Mouse (Mus musculus): ENCODE measurements around the gene Itga3. TPM values are rescaled to one million over a fixed set of nuclear protein-coding genes. Genes with fewer than 3 reads are reported as not detected.
A peak's percentile ranks its signal among the peaks of the same experiment; 100 is the strongest.

The Itga3 gene
- polyA plus RNA-seq, 1 experiment from 2014 or later: 355 TPM

DNA sequence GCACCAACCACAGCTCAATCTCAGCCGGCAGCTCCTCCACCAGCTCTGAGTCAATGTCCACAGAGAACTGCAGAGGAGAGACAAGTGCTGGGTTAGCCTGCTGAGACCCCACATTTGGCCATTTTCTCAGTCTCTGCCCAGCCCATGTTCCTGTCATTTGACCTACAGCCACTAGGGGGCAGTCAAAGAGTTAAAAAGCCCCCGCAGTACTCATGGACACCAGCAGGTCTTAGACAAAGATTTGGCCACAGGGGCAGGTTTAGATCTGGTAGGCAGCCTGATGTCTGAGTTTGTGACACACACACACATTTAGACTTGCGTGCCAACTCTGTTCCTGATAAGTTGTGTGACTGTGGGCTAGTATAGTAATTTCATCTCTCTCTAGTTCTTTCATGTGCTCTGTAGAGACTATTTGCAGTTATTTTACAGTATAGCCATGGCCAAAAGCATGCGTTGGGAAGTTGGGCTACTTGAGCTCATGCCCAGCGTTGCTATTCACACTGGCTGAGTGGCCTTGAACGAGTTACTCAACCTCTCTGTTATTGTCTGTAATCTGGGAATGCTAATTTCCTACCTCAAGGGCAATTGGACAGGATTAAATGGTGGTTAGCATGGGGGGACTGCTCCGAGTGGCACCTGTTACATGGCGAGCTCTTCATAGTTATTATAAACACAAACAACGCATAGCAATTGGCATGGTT lies 29.5 kb downstream of the Itga3 start:
- no peak for TF ChIP-seq CTCF (IDR thresholded peaks at IDR 0.05)
- no peak for ATAC-seq
- POLR2A ChIA-PET: interaction anchor here (1.0 kb wide), 1 partner anchor 25 kb away, joined by 3 read pairs; no protein-coding TSS in a partner anchor
- DNase-seq (ENCODE audit: low read depth, low spot score): no peak
- in situ Hi-C loops (cut with MboI; ENCODE audit: low pct_unique_long_range_greater_than_20kb): loop anchor here (10.0 kb wide), 1 partner anchor 208 kb away; no protein-coding TSS in a partner anchor
- CTCF ChIA-PET: interaction anchor here (1.0 to 2.7 kb wide), 8 partner anchors 12 to 61 kb away, joined by 3 to 18 read pairs (median 4); no protein-coding TSS in a partner anchor
- H3K27me3 ChIP-seq: no peaks in the 10 kb centered on the region

DNA sequence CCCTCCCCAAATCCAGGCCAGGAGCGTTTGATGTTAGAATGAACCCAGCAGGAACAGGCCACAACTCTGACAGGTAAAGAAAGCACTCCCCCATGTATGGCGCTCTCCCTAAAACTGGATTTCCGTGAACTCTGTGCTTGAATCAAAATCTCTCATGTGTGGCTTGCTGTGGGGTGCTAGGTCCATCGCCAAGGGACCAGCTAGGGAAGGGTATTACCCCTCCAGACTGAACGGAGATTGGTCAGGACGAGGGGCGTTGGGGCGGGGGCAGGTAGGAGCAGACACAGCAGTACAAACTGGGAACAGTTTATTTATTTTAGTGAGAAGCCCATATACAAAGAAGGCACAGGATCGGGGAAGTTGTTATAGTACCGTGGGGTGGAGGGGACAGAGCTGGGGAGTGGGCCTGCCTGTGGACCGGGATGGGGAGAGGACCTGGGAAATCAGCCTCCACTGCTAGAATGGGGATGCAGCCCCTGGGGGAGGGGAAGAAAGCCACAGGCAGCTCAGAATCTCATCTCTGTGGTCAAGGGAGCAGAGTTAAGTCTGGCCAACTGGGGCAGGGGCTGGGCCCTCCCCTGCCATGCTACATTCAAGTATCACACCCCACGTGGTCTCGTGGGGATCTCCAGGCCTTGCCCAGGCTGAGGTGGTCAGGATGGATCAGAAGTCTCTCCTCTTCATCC lies 32.3 kb downstream of the Itga3 start:
- TF ChIP-seq CTCF (IDR thresholded peaks at IDR 0.05): no peak
- no peaks in the 10 kb centered on the region for H3K27me3 ChIP-seq
- ChIA-PET CTCF (interaction anchor here (1.1 kb wide), 1 partner anchor 60 kb away, joined by 3 read pairs; no protein-coding TSS in a partner anchor), POLR2A (interaction anchor here (1.2 kb wide), 1 partner anchor 22 kb away, joined by 3 read pairs; no protein-coding TSS in a partner anchor)
- in situ Hi-C loops (cut with MboI; ENCODE audit: low pct_unique_long_range_greater_than_20kb): loop anchor here (5.0 to 10.0 kb wide), 3 partner anchors 63 to 210 kb away; partner anchors contain the start of gene Sgca
- no peak for ATAC-seq
- DNase-seq (ENCODE audit: low read depth, low spot score): no peak

DNA sequence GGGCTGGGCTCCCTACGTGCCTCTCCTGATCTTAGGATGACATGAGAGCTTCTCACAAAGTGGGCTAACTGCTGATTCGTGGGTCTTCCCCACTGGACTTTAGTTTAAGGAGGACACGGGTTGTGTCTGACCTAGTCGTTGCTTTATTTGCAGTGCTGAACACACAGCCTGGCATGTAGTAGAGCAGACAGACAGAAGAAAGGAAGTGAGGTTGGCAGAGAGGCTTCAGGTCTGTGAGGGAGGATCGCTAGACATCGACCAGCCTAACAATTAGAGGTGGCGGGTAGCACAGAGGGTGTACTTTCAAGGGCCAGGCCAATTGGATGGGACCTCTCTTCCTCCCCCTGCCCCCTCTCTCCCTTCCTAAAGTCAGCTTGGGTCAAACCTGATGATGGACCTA lies 33.0 kb downstream of the Itga3 start:
- ATAC-seq (no peak), DNase-seq (ENCODE audit: low read depth, low spot score) (no peak)
- in situ Hi-C loops (cut with MboI; ENCODE audit: low pct_unique_long_range_greater_than_20kb): loop anchor here (5.0 to 10.0 kb wide), 3 partner anchors 64 to 211 kb away; partner anchors contain the start of gene Sgca
- CTCF ChIA-PET: interaction anchor here (2.9 kb wide), 1 partner anchor 27 kb away, joined by 16 read pairs; no protein-coding TSS in a partner anchor
- no peak for TF ChIP-seq CTCF (IDR thresholded peaks at IDR 0.05)
- no peaks in the 10 kb centered on the region for H3K27me3 ChIP-seq
- POLR2A ChIA-PET: interaction anchor here (1.1 to 1.2 kb wide), 2 partner anchors 23 to 33 kb away, joined by 3 to 4 read pairs; partner anchors contain the start of gene Itga3

DNA sequence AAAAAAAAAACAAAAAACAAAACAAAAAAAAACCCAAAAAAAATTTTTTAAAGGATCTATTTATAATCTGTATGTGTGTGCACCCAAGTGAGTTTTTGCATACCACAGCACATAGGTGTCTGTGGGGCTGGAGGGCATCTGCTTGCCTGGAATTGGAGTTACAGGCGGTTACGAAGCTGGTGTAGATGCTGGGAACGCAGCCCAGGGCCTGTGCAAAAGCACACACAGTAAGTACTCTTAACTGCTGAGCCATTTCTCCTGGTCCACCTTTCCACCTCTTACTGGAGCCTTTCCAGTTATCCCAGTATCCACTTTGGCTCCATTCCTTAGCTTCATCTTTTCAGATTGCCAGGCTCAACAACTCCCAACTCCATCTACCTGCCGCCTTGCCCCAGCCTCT lies 33.5 kb downstream of the Itga3 start:
- H3K27me3 ChIP-seq: no peaks in the 10 kb centered on the region
- DNase-seq (ENCODE audit: low read depth, low spot score) (no peak), ATAC-seq (no peak)
- in situ Hi-C loops (cut with MboI; ENCODE audit: low pct_unique_long_range_greater_than_20kb): loop anchor here (5.0 to 10.0 kb wide), 3 partner anchors 64 to 212 kb away; partner anchors contain the start of gene Sgca
- TF ChIP-seq CTCF (IDR thresholded peaks at IDR 0.05): no peak
- ChIA-PET CTCF (interaction anchor here (1.1 to 2.9 kb wide), 8 partner anchors 8 to 62 kb away, joined by 3 to 16 read pairs (median 6); no protein-coding TSS in a partner anchor), POLR2A (interaction anchor here (1.1 to 1.2 kb wide), 2 partner anchors 24 to 33 kb away, joined by 3 to 4 read pairs; partner anchors contain the start of gene Itga3)

DNA sequence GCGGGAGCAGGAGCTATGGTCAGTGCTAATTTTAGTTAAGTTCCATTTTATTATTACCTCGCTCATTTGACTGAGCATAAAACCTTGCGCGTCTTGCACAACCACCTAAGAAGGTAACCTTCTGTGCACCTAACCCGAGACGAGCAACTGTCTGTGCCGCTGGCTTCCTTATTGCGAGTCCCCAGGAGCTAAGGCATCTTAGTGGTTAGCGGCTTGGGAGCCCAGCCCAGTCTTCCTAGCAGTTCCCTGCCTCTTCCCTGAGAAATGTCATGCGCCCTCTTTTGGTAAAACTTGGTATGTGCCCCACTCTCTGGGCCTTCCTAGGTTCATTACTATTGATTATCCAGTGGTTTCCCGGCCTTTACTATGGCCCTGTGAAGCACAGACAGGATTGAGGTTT lies 34.5 kb downstream of the Itga3 start:
- DNase-seq (ENCODE audit: low read depth, low spot score) (no peak), ATAC-seq (peak; percentile 34)
- ChIA-PET CTCF (interaction anchor here (0.7 to 2.9 kb wide), 16 partner anchors 9 to 75 kb away, joined by 3 to 16 read pairs (median 4); no protein-coding TSS in a partner anchor), POLR2A (interaction anchor here (0.9 to 1.3 kb wide), 4 partner anchors 31 to 63 kb away, joined by 4 to 5 read pairs (median 4); partner anchors contain the start of gene Samd14)
- in situ Hi-C loops (cut with MboI; ENCODE audit: low pct_unique_long_range_greater_than_20kb): loop anchor here (5.0 to 10.0 kb wide), 3 partner anchors 65 to 213 kb away; partner anchors contain the start of gene Sgca
- no peaks in the 10 kb centered on the region for H3K27me3 ChIP-seq
- TF ChIP-seq CTCF (IDR thresholded peaks at IDR 0.05): no peak

DNA sequence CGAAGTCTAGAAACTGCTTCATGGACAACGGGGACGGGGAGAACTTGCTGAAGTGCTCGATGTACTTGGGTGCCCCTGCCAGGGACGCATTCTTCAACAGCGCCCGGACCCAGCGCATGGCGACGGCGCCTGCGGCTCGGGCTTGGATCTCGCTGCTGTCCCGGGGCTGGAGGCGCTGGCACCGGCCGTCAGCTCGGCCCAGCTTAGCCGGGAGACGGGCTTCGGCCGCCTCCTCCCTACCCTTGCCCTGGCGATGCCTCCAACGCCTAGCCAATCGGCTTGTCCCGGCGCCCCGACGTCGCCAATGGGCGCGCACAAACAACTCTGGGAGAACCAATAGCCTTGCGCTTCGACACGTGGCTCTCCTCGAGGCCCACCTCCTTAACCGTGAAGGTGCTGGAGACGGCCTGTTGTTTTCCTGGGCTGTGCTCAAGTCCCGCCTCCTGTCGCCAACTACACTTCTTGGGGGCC lies 35.4 kb downstream of the Itga3 start, which contains the start of gene Pdk2:
Gene Pdk2 (minus strand): TSS at position 216 of the 471 bp plus-strand sequence.
- in situ Hi-C loops (cut with MboI; ENCODE audit: low pct_unique_long_range_greater_than_20kb): loop anchor here (5.0 to 10.0 kb wide), 3 partner anchors 64 to 214 kb away; partner anchors contain the start of gene Sgca
- DNase-seq (ENCODE audit: low read depth, low spot score) (peak; percentile 84), ATAC-seq (peak; percentile 87)
- H3K27me3 ChIP-seq: no peaks in the 10 kb centered on the region
- no peak for TF ChIP-seq CTCF (IDR thresholded peaks at IDR 0.05)
- POLR2A ChIA-PET: interaction anchor here (0.5 to 1.3 kb wide), 6 partner anchors 16 to 64 kb away, joined by 3 to 5 read pairs (median 4); partner anchors contain the start of gene Samd14
- CTCF ChIA-PET: interaction anchor here (0.7 to 2.9 kb wide), 9 partner anchors 10 to 63 kb away, joined by 3 to 16 read pairs (median 4); no protein-coding TSS in a partner anchor

DNA sequence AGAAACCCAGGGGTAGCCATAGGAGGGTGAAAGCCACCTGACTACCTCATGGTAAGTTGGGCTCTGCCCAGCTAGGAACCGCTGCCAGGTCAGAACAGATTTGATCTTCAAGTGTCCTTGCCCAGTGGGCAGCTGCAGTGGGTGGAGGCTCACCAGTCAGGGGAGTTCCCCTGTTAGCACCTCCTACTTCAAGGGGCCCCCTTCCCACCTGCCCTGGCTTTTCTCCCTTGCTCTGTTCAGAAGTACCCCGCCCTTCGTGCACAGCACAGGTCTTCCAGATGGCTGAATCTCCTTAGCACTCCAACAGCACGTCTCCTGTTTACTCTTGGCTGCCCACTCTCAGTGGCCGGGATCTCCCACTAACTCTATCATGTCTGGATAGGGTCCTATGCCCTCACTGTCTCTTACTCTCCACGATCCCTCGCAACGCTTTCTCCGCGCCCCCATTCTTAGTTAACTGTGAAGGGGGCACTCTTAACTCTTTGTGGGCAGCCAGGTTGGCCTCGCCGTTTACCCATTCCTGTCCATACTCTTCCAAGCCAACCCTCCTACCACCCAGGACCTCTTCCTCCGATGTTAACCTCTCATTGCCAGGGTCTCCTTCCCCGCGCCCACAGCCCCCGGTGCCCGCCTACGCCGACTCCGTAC lies 36.0 kb downstream of the Itga3 start:
- no peaks in the 10 kb centered on the region for H3K27me3 ChIP-seq

DNA sequence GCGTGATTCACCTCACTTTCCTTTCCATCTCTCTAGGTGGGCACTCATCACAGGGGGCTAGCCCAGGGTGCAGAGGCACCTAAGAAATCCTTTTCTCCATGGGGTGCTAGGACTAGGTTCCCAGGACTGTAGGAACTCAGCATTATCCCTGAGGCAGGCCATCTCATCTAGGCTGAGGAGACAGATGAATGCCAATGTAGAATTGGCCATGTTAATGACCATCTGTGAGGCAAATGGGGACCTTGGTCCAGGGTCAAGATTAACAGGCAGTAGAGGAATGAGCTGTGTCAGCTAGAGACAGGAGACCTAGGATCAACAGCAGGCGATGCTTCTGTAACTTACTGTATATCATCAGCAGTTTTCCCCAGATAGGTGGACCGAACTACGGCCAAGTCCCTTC lies 36.8 kb downstream of the Itga3 start:
- ATAC-seq: no peak
- H3K27me3 ChIP-seq: no peaks in the 10 kb centered on the region
- in situ Hi-C loops (cut with MboI; ENCODE audit: low pct_unique_long_range_greater_than_20kb): loop anchor here (5.0 to 10.0 kb wide), 3 partner anchors 62 to 215 kb away; partner anchors contain the start of gene Sgca
- CTCF ChIA-PET: interaction anchor here (1.0 to 1.6 kb wide), 2 partner anchors 12 to 27 kb away, joined by 3 to 4 read pairs; no protein-coding TSS in a partner anchor
- TF ChIP-seq CTCF (IDR thresholded peaks at IDR 0.05): no peak
- POLR2A ChIA-PET: interaction anchor here (0.6 to 1.3 kb wide), 2 partner anchors 29 to 50 kb away, joined by 3 to 6 read pairs; partner anchors contain the start of gene Ppp1r9b
- DNase-seq (ENCODE audit: low read depth, low spot score): no peak

More for the DNA sequence above, 36.0 kb downstream of the Itga3 start:
- ATAC-seq (peak; percentile 13), DNase-seq (ENCODE audit: low read depth, low spot score) (peak; percentile 12)
- in situ Hi-C loops (cut with MboI; ENCODE audit: low pct_unique_long_range_greater_than_20kb): loop anchor here (5.0 to 10.0 kb wide), 3 partner anchors 63 to 214 kb away; partner anchors contain the start of gene Sgca
- no peak for TF ChIP-seq CTCF (IDR thresholded peaks at IDR 0.05)
- CTCF ChIA-PET: interaction anchor here (1.0 to 2.0 kb wide), 5 partner anchors 13 to 63 kb away, joined by 3 to 8 read pairs (median 4); no protein-coding TSS in a partner anchor
- POLR2A ChIA-PET: interaction anchor here (0.9 to 1.3 kb wide), 3 partner anchors 31 to 51 kb away, joined by 4 to 6 read pairs (median 4); partner anchors contain the start of genes Ppp1r9b and Samd14
